Mouse (Mus musculus) ES-Bruce4 (cell line): ENCODE measurements around the gene Btn1a1. TPM values are rescaled to one million over a fixed set of nuclear protein-coding genes. Genes with fewer than 3 reads are reported as not detected.

ENCODE experiments used
- H3K27ac ChIP-seq: 2 replicates; pipeline ENCODE4 v1.5.1; 2012; ENCODE audit warnings: low read length, inconsistent platforms; ENCODE audit not compliant: insufficient read depth
- H3K27me3 ChIP-seq: 2 replicates; pipeline ENCODE4 v1.6.1; 2012; ENCODE audit warnings: mild to moderate bottlenecking, low read length, inconsistent platforms; ENCODE audit not compliant: control insufficient read depth, poor library complexity, insufficient read depth, severe bottlenecking
- H3K36me3 ChIP-seq: 2 replicates; pipeline ENCODE4 v1.6.1; 2012; ENCODE audit warnings: inconsistent platforms, mild to moderate bottlenecking, low read length, moderate library complexity; ENCODE audit not compliant: control insufficient read depth, poor library complexity, insufficient read depth, severe bottlenecking
- H3K4me1 ChIP-seq: one replicate; pipeline ENCODE4 v1.8.1; 2011; ENCODE audit warnings: low read length; ENCODE audit not compliant: control insufficient read depth, insufficient read depth
- H3K4me3 ChIP-seq: 2 replicates; pipeline ENCODE4 v1.5.1; 2011; ENCODE audit warnings: low read depth, mild to moderate bottlenecking, low read length
- H3K9ac ChIP-seq: 2 replicates; pipeline ENCODE4 v1.6.1; 2012; ENCODE audit warnings: low read depth, mild to moderate bottlenecking, inconsistent platforms; ENCODE audit not compliant: poor library complexity, severe bottlenecking
- H3K9me3 ChIP-seq: replicated peaks from 2 replicates; pipeline ENCODE4 v1.6.1; 2012; ENCODE audit warnings: mild to moderate bottlenecking, low read length, inconsistent platforms; ENCODE audit not compliant: control insufficient read depth, poor library complexity, insufficient read depth, severe bottlenecking
- CTCF ChIP-seq: IDR thresholded peaks from one replicate; pipeline ENCODE4 v1.8.1; 2011; ENCODE audit warnings: low read depth, low read length
- EP300 ChIP-seq: IDR thresholded peaks from 2 replicates; pipeline ENCODE4 v1.6.1; 2011; ENCODE audit warnings: low read depth, low read length; ENCODE audit not compliant: insufficient read depth
- POLR2A ChIP-seq: IDR thresholded peaks from one replicate; pipeline ENCODE4 v1.8.1; 2011; ENCODE audit warnings: low read length; ENCODE audit not compliant: insufficient read depth
- polyA plus RNA-seq: library from polyadenylated mRNA; stranded (reverse); fragments of >200 nt; gene quantifications from 2 replicates; pipeline ENCODE4 v1.2.4, GENCODE M21; 2011; ENCODE audit warnings: low read depth; ENCODE audit not compliant: missing spikeins, insufficient read depth, insufficient read length

The Btn1a1 gene
- polyA plus RNA-seq, 1 experiment, result 0.40 TPM

DNA sequence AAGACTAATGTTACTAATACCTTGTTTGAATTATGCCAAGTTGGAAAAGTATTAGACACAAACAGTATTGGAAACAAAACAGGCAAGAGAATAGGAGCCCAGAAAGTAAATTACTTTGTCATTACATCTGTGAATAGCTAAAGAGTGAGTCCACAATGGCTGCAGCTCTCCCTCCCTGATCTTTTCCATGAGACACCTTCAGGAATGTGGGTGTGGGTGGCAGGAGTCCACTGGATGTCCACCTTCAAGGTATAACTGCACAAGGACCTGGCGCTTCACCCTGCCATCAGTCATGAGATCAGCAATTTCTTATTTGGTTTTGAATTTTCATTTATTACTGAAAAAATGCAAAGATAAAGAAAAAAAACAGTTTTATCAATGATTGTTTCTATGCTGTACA lies 605 bp upstream of the Btn1a1 start:
- Histone ChIP-seq H3K27ac (no peak overlapping the region), H3K4me1 (no peaks in the 10 kb centered on the region), H3K4me3 (no peak overlapping the region), H3K27me3 (no peaks in the 10 kb centered on the region), H3K36me3 (no peaks in the 10 kb centered on the region), H3K9me3 (no peaks in the 10 kb centered on the region), H3K9ac (peak overlapping the region; percentile 2; the same call in 1 of the 2 replicates)
- no peak for TF ChIP-seq POLR2A
- TF ChIP-seq CTCF, result no peak
- TF ChIP-seq EP300, result no peak

DNA sequence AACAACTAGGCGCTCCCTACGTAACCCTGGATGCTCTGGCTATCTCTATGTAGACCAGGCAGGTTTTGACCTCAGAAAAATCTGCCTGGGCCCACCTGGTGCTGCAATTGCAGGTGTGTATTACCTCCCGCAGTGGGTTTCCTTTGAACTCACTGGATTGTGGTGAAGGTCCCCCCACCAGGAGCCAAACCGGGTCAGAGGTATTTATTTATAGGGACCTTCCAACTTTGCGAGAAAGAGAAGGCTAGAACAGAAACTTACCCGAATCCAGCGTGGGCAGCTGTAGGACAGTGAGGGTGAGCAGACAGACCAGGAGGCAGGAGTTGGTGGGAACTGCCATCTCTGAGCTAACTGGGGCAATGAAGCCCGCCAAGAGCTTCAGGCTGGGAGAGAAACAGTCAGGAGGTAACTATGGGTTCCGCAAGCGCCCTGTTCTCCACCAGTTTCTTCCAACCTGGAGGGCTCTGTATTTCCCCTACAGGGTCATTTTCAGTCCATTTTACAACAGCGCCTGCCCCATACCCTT lies 797 bp downstream of the Btn1a1 start:
- Histone ChIP-seq H3K36me3 (no peaks in the 10 kb centered on the region), H3K27me3 (no peaks in the 10 kb centered on the region; the same call in 1 of the 2 replicates), H3K27ac (no peak overlapping the region), H3K9ac (0 out of 2 replicates have a peak overlapping the region, but pooled peaks have one; percentile 14), H3K4me1 (no peaks in the 10 kb centered on the region), H3K4me3 (peak overlapping the region; percentile 56), H3K9me3 (no peaks in the 10 kb centered on the region)
- TF ChIP-seq EP300 (no peak), POLR2A (no peak), CTCF (no peak)

DNA sequence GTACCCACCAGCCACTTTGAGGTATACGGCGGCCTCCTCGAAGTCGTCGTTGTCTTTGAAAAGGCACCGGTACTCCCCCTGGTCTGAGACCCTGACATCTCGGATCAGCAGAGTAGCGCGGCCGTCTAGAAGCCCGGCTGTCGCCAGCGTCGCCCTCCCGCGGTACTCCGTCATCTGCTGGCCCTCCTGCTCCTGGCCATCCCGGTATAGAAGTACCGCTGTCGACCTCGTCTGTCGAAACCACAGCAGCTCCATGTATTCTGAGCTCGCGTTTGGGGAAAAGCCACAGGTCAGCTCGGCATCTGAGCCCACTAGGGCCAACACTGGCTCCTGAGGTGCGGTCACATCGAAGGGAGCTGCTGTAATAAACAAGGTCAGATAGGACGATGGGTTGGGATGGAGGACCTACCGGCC lies 1.5 kb downstream of the Btn1a1 start:
- Histone ChIP-seq H3K36me3 (no peaks in the 10 kb centered on the region), H3K27ac (no peak overlapping the region), H3K4me3 (peak overlapping the region; percentile 56), H3K27me3 (no peaks in the 10 kb centered on the region; the same call in 1 of the 2 replicates), H3K9ac (peak overlapping the region; percentile 14; the same call in 1 of the 2 replicates), H3K4me1 (no peaks in the 10 kb centered on the region), H3K9me3 (no peaks in the 10 kb centered on the region)
- no peak for TF ChIP-seq EP300
- no peak for TF ChIP-seq CTCF
- no peak for TF ChIP-seq POLR2A

DNA sequence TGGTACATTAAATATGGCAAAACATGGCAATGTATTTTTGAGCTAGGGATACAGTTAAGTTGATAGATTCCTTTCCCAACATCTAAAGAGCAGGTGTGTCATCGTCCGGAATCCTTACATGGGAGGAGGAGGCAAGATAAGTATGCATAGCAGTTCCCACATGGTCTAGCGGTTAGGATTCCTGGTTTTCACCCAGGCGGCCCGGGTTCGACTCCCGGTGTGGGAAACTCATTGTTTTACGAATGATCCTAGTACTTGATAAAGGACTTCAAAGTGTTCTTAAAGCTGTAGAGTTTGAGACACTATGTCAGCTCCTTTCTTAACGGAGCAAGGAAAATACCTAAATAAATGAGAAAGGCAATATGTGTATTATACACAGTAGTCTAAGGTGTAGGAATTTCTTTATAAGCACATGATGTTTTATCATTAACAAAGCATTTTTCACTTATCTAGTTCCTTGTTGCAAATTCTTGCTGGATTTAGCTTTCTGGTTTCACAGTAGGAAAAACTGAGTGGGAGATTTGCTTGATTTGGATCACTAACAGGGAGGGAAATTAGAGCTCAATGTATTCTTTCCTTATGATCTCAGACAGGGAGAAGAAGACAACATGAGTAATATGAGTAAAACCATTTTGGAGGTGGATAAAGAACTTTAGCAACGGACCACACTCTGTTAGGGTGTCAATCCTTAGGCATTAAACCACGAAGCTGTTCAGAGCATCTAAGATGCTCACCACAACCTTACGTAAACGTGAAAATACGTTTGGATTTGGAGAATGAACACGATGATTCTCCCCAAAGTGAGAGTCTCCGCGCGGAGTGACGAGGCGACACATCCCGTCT lies 2.1 kb downstream of the Btn1a1 start:
- TF ChIP-seq CTCF, result no peak
- no peak for TF ChIP-seq EP300
- TF ChIP-seq POLR2A, result no peak
- H3K4me1 ChIP-seq, result no peaks in the 10 kb centered on the region
- no peaks in the 10 kb centered on the region; the same call in 1 of the 2 replicates for H3K27me3 ChIP-seq
- H3K9ac ChIP-seq, result peak overlapping the region; percentile 14; the same call in 1 of the 2 replicates
- no peaks in the 10 kb centered on the region for H3K9me3 ChIP-seq
- H3K27ac ChIP-seq, result no peak overlapping the region
- H3K36me3 ChIP-seq, result no peaks in the 10 kb centered on the region
- peak overlapping the region; percentile 56 for H3K4me3 ChIP-seq

DNA sequence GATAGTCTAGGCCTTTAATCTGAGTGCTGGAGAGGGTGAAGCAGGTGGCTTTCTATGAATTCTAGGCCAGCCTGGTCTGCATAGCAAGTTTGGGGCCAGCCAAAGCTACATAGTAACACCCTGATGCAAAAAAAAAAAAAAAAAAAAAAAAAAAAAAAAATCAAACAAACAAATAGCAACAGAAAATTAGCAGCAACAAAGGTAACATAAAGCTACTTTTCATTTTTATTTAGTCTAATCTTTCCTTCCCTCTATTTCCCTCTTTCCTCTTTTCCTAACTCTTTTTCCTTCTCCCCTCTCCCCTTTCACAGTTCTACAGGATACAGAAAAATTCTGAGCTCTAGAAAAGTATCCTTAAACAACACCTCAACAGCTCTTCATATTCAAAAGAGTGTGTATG lies 3.0 kb downstream of the Btn1a1 start:
- H3K36me3 ChIP-seq, result no peaks in the 10 kb centered on the region
- H3K27me3 ChIP-seq, result no peaks in the 10 kb centered on the region; the same call in 1 of the 2 replicates
- H3K4me3 ChIP-seq, result no peak overlapping the region
- no peak overlapping the region for H3K9ac ChIP-seq
- no peaks in the 10 kb centered on the region for H3K4me1 ChIP-seq
- TF ChIP-seq EP300, result no peak
- no peak for TF ChIP-seq CTCF
- no peak for TF ChIP-seq POLR2A
- H3K9me3 ChIP-seq, result no peaks in the 10 kb centered on the region
- no peak overlapping the region for H3K27ac ChIP-seq

DNA sequence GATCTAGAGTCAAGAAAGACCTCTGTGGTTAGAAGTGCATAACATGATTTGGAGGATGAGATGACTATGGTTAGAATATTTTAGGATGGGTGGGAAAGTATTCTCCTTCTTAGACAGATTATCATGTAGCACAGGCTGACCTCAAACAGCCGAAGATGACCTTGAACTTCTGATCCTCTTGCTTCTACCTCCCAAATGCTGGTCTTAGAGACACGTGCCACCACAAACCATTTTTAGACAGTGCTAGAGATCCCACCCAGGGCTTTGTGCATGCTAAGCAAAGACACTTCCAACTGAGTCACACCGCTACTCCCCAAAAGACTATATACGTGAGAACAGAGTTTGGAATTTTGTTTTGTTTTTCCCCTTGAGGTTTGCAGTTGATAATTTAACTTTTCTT lies 3.6 kb downstream of the Btn1a1 start:
- no peak overlapping the region for H3K27ac ChIP-seq
- H3K4me1 ChIP-seq, result no peaks in the 10 kb centered on the region
- no peaks in the 10 kb centered on the region for H3K36me3 ChIP-seq
- H3K9ac ChIP-seq, result no peak overlapping the region
- TF ChIP-seq CTCF (no peak), EP300 (no peak), POLR2A (no peak)
- no peak overlapping the region for H3K4me3 ChIP-seq
- H3K27me3 ChIP-seq, result no peaks in the 10 kb centered on the region; the same call in 1 of the 2 replicates
- no peaks in the 10 kb centered on the region for H3K9me3 ChIP-seq
